Mouse (Mus musculus) olfactory bulb, adult 2 months (tissue): ENCODE measurements around the gene Zfp367.

Experiments used
- CTCF ChIP-seq: fragments of 200-500 bp; IDR thresholded peaks from 2 replicates; pipeline ENCODE4 v1.5.1; 2012; ENCODE audit warnings: low read depth, mild to moderate bottlenecking, low read length, moderate library complexity; ENCODE audit not compliant: insufficient read depth
- POLR2A ChIP-seq: fragments of 200-500 bp; IDR thresholded peaks from 2 replicates; pipeline ENCODE4 v1.6.1; 2012; ENCODE audit warnings: mild to moderate bottlenecking, low read depth, low read length, moderate library complexity; ENCODE audit not compliant: insufficient read depth

- no peak for TF ChIP-seq CTCF
- no peak for TF ChIP-seq POLR2A
These were observed 33.5 kb upstream of the Zfp367 start for GRCm38 (mm10) chr13:64186516-64186915.
